8 mouse cellular contexts compared by ENCODE assay signal in the genomic region with DNA sequence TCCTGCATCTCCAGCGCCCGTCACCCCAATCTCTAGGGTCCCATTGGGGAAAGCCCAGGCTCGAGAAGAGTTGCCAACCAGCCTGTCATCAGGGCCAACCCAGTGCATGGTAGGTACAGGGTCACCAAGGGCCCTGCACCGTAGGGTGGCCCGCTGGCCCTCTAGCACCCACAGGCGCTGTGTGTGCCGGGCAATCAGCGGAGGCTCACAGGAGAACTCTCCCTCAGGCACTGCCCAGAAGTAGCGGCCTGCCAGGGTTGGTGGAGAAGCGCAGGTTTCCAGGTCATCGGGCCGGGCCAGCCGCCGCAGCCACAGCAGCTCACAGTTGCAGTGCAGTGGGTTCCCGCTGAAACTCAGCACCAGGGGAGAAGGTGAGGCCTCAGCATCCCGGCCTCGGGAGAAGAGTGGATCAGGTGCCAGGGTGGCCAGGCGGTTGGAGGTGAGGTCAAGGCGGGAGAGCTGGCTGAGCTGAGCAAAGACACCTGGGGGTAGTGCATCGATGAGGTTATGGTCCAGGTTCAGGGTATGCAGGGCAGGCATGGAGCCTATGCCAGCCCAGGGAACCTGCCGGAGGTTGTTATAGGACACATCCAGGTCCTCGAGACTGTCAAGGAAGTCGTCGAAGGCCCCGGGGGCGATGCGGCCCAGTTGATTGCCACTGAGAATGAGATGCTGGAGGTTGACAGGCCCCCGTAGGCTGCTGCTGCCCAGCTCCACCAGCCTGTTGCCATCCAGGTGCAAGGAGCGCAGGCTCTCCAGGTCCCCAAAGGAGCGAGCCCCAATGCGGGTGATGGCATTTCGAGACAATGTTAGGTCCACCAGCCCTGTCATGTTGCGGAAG. TPM values are rescaled to one million over a fixed set of nuclear protein-coding genes. Genes with fewer than 3 reads are reported as not detected.
A peak's percentile ranks its signal among the peaks of the same experiment; 100 is the strongest.
DNase-seq lines count a peak whose midpoint lies in the region; ATAC-seq and TF ChIP-seq lines count a peak whose summit lies in the region.

No protein-coding gene starts in this region.

- peaks cover 24% of the 10 kb centered on the region for H3K36me3 ChIP-seq in kidney, postnatal 0 days (ENCODE audit: insufficient read depth, low read length)
- H3K36me3 ChIP-seq in embryonic facial prominence, embryonic 11.5 days (replicated peaks; ENCODE audit: control insufficient read depth, insufficient read depth, low read depth, low read length) = peaks cover 2% of the 10 kb centered on the region
- peaks cover 5% of the 10 kb centered on the region; the same call in 1 of the 2 replicates for H3K36me3 ChIP-seq in forebrain, embryonic 16.5 days (ENCODE audit: control insufficient read depth, insufficient read depth)
- peaks cover 33% of the 10 kb centered on the region for H3K36me3 ChIP-seq in midbrain, embryonic 14.5 days (ENCODE audit: control insufficient read depth, insufficient read depth, low read length)
- no peaks in the 10 kb centered on the region for H3K36me3 ChIP-seq in thymus, adult 2 months (ENCODE audit: control insufficient read depth, insufficient read depth, low read length)

- 0 out of 2 replicates have a peak overlapping the region, but pooled peaks have one; percentile 85 for H3K27ac ChIP-seq in kidney, postnatal 0 days
- no peak overlapping the region for H3K27ac ChIP-seq in embryonic facial prominence, embryonic 11.5 days (replicated peaks; ENCODE audit: low read depth, low read length)
- H3K27ac ChIP-seq in forebrain, embryonic 16.5 days (ENCODE audit: low read length) = no peak overlapping the region
- no peak overlapping the region for H3K27ac ChIP-seq in midbrain, embryonic 14.5 days (replicated peaks; ENCODE audit: low read depth, low read length)
- H3K27ac ChIP-seq in thymus, adult 2 months (ENCODE audit: control insufficient read depth, insufficient read depth, low read length) = no peak overlapping the region

- H3K27me3 ChIP-seq in kidney, postnatal 0 days (ENCODE audit: insufficient read depth, low read length) = no peaks in the 10 kb centered on the region
- H3K27me3 ChIP-seq in embryonic facial prominence, embryonic 11.5 days (ENCODE audit: control insufficient read depth, insufficient read depth, low read length) = no peaks in the 10 kb centered on the region
- no peaks in the 10 kb centered on the region for H3K27me3 ChIP-seq in forebrain, embryonic 16.5 days (replicated peaks; ENCODE audit: control insufficient read depth, insufficient read depth, low read length)
- no peaks in the 10 kb centered on the region for H3K27me3 ChIP-seq in midbrain, embryonic 14.5 days (ENCODE audit: control insufficient read depth, insufficient read depth, low read length)
- no peaks in the 10 kb centered on the region for H3K27me3 ChIP-seq in thymus, adult 2 months (ENCODE audit: control insufficient read depth, insufficient read depth, low read length)

- H3K4me1 ChIP-seq in kidney, postnatal 0 days (replicated peaks; ENCODE audit: insufficient read depth, low read length) = peaks cover 14% of the 10 kb centered on the region
- peaks cover 5% of the 10 kb centered on the region; the same call in 1 of the 2 replicates for H3K4me1 ChIP-seq in embryonic facial prominence, embryonic 11.5 days (ENCODE audit: control insufficient read depth, insufficient read depth, low read length)
- H3K4me1 ChIP-seq in forebrain, embryonic 16.5 days (replicated peaks; ENCODE audit: control insufficient read depth, insufficient read depth, low read length) = peaks cover 32% of the 10 kb centered on the region
- peaks cover 12% of the 10 kb centered on the region for H3K4me1 ChIP-seq in midbrain, embryonic 14.5 days (ENCODE audit: control insufficient read depth, insufficient read depth, low read length)
- peaks cover 9% of the 10 kb centered on the region for H3K4me1 ChIP-seq in thymus, adult 2 months (replicated peaks; ENCODE audit: control insufficient read depth, insufficient read depth, low read length)

- TF ChIP-seq POLR2A in thymus, adult 2 months (IDR thresholded peaks at IDR 0.05; ENCODE audit: control insufficient read depth, extremely low read depth, insufficient read depth, low read length, poor library complexity) = no peak

- ATAC-seq in kidney, postnatal 0 days (replicated peaks; ENCODE audit: low FRiP score, low read depth) = no peak
- ATAC-seq in embryonic facial prominence, embryonic 11.5 days (replicated peaks; ENCODE audit: insufficient number of reproducible peaks, low FRiP score, low TSS enrichment, low read depth) = no peak
- no peak for ATAC-seq in forebrain, embryonic 16.5 days
- no peak for ATAC-seq in midbrain, embryonic 14.5 days (ENCODE audit: low FRiP score, low TSS enrichment)

- H3K4me3 ChIP-seq in kidney, postnatal 0 days (replicated peaks; ENCODE audit: low read depth, low read length) = peak overlapping the region; percentile 74; the same call in 1 of the 2 replicates
- peak overlapping the region; percentile 91 for H3K4me3 ChIP-seq in embryonic facial prominence, embryonic 11.5 days (ENCODE audit: low read depth, low read length)
- H3K4me3 ChIP-seq in forebrain, embryonic 16.5 days (replicated peaks; ENCODE audit: low read length) = peak overlapping the region; percentile 82
- H3K4me3 ChIP-seq in midbrain, embryonic 14.5 days (replicated peaks; ENCODE audit: low read depth, low read length) = peak overlapping the region; percentile 89
- no peak overlapping the region for H3K4me3 ChIP-seq in thymus, adult 2 months (ENCODE audit: control insufficient read depth, insufficient read depth, low read length)

- TF ChIP-seq CTCF in kidney, postnatal 0 days (IDR thresholded peaks at IDR 0.05; ENCODE audit: low read depth) = no peak
- no peak for TF ChIP-seq CTCF in thymus, adult 2 months (IDR thresholded peaks at IDR 0.05; ENCODE audit: borderline replicate concordance, control insufficient read depth, extremely low read depth, insufficient read depth, low read length, poor library complexity)

- 72% methylated on average over 33 of the region's 33 CpGs for WGBS in kidney, postnatal 0 days
- WGBS in embryonic facial prominence, embryonic 11.5 days = 86% methylated on average over 33 of the region's 33 CpGs
- 91% methylated on average over 33 of the region's 33 CpGs for WGBS in forebrain, embryonic 16.5 days
- 89% methylated on average over 33 of the region's 33 CpGs for WGBS in midbrain, embryonic 14.5 days
- 96% methylated on average over 33 of the region's 33 CpGs for WGBS in thymus, adult 2 months

- no peaks in the 10 kb centered on the region for H3K9me3 ChIP-seq in kidney, postnatal 0 days (replicated peaks; ENCODE audit: low read length)
- no peaks in the 10 kb centered on the region for H3K9me3 ChIP-seq in embryonic facial prominence, embryonic 11.5 days (replicated peaks; ENCODE audit: control insufficient read depth, low read length)
- H3K9me3 ChIP-seq in forebrain, embryonic 16.5 days (ENCODE audit: control insufficient read depth, low read length) = no peaks in the 10 kb centered on the region
- H3K9me3 ChIP-seq in midbrain, embryonic 14.5 days (ENCODE audit: control insufficient read depth, low read length) = no peaks in the 10 kb centered on the region

- H3K4me2 ChIP-seq in kidney, postnatal 0 days (ENCODE audit: low read length) = peak overlapping the region; percentile 91
- peak overlapping the region; percentile 84 for H3K4me2 ChIP-seq in embryonic facial prominence, embryonic 11.5 days (ENCODE audit: low read depth, low read length)
- H3K4me2 ChIP-seq in forebrain, embryonic 16.5 days (ENCODE audit: low read length) = peak overlapping the region; percentile 93
- peak overlapping the region; percentile 83 for H3K4me2 ChIP-seq in midbrain, embryonic 14.5 days (ENCODE audit: low read length)

- DNase-seq in kidney, postnatal 0 days (ENCODE audit: low spot score) = no peak
- no peak for DNase-seq in kidney, postnatal 36 days
- DNase-seq in embryonic facial prominence, embryonic 11.5 days (ENCODE audit: low spot score) = no peak
- no peak for DNase-seq in midbrain, embryonic 14.5 days
- no peak for DNase-seq in spleen, postnatal 10 days (ENCODE audit: low spot score in 2 of 2)
- DNase-seq in layer of hippocampus, adult 9-10 months (ENCODE audit: low spot score) = no peak
- DNase-seq in thymus, adult 2 months = no peak

- H3K9ac ChIP-seq in kidney, postnatal 0 days (ENCODE audit: low read depth, low read length) = peak overlapping the region; percentile 92; the same call in 1 of the 2 replicates
- H3K9ac ChIP-seq in embryonic facial prominence, embryonic 11.5 days (replicated peaks; ENCODE audit: low read length) = peak overlapping the region; percentile 97; the same call in 1 of the 2 replicates
- no peak overlapping the region for H3K9ac ChIP-seq in forebrain, embryonic 16.5 days (replicated peaks; ENCODE audit: low read depth, low read length)
- H3K9ac ChIP-seq in midbrain, embryonic 14.5 days (replicated peaks; ENCODE audit: low read length) = peak overlapping the region; percentile 98; the same call in 1 of the 2 replicates

RNA-seq across cellular contexts. Expression of gene Lrfn4, which starts 1.8 kb away (rescaled TPM):
- 6.6 and 8.4 TPM in 2 replicates for polyA plus RNA-seq in kidney, postnatal 0 days (2015; fragmentation: Nextera tagmentation; extraction: Ambion mirVana)
- 8.6 and 9.5 TPM in 2 replicates for polyA plus RNA-seq in embryonic facial prominence, embryonic 11.5 days (2014; fragmentation: Nextera tagmentation; extraction: Ambion mirVana)
- 8.9 and 9.2 TPM in 2 replicates for polyA plus RNA-seq in forebrain, embryonic 16.5 days (2015; fragmentation: Nextera tagmentation; extraction: Ambion mirVana)
- 14.1 and 18.8 TPM in 2 replicates for polyA plus RNA-seq in midbrain, embryonic 14.5 days (2014; fragmentation: Nextera tagmentation; extraction: Ambion mirVana)
- polyA plus RNA-seq in thymus, adult 2 months (2012; rRNA removed) = 17.3 and 18.1 TPM in 2 replicates

RNA-seq across cellular contexts. Expression of gene Rce1, which starts 11.8 kb away (rescaled TPM):
- 65.1 and 66.9 TPM in 2 replicates for polyA plus RNA-seq in kidney, postnatal 0 days (2015; fragmentation: Nextera tagmentation; extraction: Ambion mirVana)
- 60.4 and 68.5 TPM in 2 replicates for polyA plus RNA-seq in embryonic facial prominence, embryonic 11.5 days (2014; fragmentation: Nextera tagmentation; extraction: Ambion mirVana)
- polyA plus RNA-seq in forebrain, embryonic 16.5 days (2015; fragmentation: Nextera tagmentation; extraction: Ambion mirVana) = 53.8 and 59.0 TPM in 2 replicates
- polyA plus RNA-seq in midbrain, embryonic 14.5 days (2014; fragmentation: Nextera tagmentation; extraction: Ambion mirVana) = 48.5 and 52.1 TPM in 2 replicates
- 151 and 163 TPM in 2 replicates for polyA plus RNA-seq in thymus, adult 2 months (2012; rRNA removed)
